Mouse (Mus musculus): ENCODE measurements at regions not wholly inside any gene's neighbourhood (a gene's known extent, or its start where the extent isn't known, plus 50 kb on each side); places are given as distances from the start of the nearest gene placed in this dataset.

DNA sequence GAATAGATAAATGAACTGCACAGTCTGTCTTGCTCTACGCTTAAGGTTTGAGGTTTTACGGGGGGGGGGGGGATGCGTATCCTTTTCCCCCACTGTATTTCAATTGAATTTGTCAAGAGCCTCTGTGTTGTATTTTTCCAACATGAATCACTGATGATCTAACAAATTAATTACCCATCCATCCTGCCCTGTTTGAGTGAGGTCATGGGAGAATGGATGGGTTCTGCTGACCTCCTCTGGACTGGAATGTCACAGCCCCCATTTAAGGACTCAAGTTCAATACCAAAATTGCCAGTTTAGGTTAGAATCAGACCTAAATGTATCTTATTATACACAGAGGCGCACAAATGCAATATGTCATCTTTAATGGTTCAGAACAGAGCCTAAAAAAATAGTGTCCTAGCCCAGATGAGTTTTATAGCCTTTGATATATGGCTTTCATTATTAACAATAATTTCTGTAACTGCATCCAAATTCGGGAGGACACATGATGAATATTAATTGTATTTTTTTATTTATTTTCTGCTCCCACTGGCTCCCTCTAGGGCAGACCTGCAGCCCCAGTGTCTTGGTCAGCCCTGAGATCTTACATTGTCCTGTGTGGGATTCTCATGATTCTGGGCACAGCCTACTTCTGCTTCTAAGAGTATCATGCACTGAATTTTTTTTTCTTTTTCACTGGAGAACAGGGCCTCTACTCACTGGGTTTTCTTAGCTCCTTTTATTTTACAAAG lies 288.2 kb upstream of the Zfp703 start:
- peak; percentile 17 for DNase-seq (ENCODE audit: low read depth)

DNA sequence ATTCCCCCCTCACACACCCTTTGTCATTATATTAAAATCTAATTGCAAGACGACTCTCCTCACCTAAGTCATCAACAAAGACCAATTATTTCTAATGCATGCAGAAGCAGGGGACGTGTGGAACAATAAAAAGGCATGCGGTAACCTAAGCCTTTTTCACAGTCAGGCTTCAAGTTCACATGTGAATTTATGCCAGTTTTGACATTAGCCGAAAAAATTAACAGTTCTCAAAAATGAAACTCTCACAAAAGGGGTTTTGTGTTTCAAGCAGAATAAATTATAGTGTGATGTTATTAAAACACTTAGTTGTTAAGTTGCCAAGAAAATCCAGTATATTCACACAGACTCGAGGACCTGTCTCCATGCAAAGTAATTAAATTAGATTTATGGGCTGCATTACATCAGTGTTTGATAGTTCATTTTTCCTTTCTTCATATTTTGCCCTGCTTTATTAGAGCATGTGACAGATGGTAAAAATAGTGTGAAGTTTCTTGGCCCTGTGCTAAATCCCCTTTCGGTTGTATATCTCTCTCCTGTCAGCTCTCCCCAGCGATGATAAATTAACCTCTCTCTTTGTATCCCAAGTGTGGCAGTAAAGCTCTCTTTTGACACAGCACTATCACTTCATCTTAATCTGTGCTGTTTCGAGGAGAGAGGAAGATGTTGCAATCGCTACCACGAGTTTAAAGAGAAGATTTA lies 287.5 kb upstream of the Zfp703 start:
- peak; percentile 80 for DNase-seq (ENCODE audit: low read depth)

DNA sequence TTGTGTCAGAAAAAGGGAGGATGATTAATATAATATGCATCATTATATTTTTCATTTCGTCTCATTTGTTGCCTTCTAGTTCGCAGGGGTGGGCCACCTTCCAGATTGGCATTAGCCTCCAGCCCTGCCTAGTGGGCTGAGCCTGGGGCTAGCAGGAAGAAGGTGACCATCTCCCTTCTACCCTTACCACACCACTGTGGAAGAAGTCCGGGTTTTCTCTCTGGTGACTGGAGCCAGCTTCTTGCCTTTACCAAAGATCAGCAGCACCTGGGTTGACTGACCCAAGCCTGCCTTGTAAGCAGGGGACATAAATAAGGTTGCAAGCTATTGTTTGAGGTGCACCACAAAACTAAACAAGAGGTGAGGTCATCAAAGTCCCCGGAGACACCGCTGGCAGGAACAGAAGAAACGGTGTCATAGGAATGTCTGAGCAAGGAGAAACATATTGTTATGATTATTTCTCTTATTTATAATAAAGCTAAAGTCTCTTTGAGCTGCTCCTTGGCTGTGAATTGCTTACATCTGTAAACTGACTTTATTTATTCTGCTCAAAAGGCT lies 286.9 kb upstream of the Zfp703 start:
- peak; percentile 83 for DNase-seq (ENCODE audit: low read depth)

DNA sequence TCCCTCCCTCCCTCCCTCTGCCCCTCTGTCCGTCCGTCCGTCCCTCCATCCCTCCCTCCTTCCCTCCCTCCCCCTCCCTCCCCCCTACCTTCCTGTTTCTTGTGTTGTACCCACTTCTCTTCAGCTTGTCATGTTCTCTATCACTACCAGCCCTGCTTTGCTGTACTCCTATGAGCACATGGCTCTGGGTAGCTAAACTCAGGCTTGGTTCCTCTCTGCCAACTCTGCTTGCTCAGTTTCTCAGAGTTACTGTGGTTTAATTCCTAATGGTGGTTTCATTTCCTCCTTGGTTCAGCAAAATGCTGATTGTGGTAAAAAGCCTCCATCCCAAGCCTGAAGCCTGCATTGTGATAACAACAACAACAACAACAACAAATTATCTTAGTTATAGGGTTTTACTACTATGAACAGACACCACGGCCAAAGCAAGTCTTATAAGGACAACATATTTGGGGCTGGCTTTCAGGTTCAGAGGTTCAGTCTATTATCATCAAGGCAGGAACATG lies 279.5 kb upstream of the Zfp703 start:
- no peak for DNase-seq (ENCODE audit: low read depth)

DNA sequence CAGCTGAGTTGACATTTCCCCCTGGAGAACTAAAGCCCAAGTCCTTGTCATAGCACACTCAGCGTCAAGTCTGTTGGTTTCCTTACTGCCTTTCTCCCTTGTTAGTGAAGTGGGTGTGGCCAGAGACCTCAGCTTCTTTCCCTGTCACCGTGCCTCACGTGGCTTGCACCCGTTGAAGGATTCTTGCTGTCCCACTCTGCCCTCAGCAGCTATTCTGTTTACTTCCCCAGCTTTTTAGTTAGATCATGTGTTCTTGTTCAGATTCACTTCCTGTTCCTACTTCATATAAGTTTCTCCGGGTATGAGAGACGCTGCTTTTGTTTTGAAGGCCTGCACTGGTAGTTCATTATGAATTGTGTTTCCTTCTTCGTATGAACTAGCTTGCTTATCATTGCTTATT lies 278.5 kb upstream of the Zfp703 start:
- DNase-seq (ENCODE audit: low read depth) = no peak

DNA sequence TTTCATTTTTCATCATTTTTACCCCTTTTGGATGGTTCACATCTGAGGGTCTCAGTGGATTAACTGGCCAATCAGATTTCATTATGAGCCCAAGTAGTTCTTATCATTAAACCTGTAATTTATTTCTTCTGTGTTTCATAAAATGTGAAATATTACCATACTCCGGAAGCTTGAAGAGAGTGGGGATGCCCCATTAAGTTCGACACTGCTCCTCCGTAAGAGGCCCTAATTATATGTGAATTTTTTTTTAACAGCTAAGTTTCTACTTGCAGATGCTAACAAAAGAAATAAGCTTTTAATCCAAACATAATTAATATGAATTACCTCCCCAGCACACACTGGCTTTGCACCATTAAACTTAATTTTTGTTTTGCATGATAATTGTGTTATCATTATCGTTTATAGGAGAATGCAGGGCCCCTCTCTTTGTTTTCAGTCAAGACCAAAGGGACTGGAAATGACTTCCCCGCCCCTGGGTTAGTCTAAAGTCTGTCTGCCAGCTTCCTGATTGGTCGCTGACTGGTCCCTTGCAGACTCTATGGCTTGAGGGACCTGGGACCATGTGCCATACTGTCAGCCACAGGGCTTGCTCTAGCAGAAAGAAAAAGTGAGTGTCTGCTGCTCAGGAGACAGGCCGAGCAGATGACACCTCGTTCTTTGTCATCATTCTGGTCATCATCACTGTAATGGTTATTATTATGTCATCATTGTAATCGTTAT lies 270.9 kb upstream of the Zfp703 start:
- no peak for DNase-seq (ENCODE audit: low read depth)

DNA sequence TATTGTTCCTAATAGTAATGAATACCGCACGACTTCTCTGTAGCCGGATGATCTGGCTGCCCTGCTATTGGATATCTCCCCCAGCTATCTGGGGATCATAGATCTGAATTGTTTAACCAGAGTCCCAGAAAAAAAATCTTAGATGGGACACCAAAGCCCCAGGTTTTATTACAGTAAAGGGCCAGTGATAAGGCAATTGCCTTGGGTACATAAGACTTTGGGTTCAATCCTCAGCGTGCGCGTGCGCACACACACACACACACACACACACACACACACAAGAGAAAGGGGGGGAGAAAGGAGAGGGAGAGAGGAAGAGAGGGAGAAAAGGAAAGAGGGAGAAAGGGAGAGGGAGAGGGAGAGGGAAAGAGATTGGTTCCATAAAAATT lies 270.4 kb upstream of the Zfp703 start:
- no peak for DNase-seq (ENCODE audit: low read depth)

DNA sequence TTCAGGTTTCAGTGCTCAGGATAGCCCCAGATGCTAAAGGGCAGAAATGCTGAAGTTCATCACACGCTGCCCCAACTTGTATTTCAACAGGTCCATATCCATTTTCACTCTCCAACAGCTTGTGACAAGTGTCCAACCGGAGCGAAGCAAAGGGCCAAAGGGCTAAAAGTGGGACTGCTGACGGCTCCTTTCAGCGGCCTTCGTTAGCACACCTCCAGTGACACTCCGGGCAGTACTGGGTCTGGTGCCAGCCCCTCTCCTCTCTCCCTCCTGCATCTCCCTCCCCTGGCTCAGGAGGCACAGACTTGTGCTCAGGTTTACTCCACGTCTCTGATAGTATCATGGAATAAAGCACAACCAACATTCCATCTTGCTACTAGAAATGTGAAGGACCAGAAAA lies 263.3 kb upstream of the Zfp703 start:
- no peak for DNase-seq (ENCODE audit: low read depth)

DNA sequence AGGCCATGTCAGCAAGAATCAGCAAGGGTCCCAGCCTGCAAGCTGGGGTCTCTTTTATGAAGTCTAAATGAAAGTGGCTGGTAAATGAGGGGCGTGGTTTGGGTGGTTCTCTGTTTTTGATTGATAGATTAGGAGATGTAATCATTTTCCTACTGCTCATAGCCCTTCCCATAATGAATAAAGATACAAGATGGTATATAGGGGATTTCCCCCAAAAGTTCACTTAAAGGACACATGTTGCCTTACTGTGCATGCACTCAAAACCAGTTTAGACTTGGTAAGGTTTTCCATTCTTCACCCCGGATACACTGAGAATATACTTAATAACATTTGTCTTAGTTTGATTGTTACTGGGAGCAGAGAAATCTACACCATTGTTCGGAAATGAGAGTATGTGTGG lies 262.4 kb upstream of the Zfp703 start:
- no peak for DNase-seq (ENCODE audit: low read depth)

DNA sequence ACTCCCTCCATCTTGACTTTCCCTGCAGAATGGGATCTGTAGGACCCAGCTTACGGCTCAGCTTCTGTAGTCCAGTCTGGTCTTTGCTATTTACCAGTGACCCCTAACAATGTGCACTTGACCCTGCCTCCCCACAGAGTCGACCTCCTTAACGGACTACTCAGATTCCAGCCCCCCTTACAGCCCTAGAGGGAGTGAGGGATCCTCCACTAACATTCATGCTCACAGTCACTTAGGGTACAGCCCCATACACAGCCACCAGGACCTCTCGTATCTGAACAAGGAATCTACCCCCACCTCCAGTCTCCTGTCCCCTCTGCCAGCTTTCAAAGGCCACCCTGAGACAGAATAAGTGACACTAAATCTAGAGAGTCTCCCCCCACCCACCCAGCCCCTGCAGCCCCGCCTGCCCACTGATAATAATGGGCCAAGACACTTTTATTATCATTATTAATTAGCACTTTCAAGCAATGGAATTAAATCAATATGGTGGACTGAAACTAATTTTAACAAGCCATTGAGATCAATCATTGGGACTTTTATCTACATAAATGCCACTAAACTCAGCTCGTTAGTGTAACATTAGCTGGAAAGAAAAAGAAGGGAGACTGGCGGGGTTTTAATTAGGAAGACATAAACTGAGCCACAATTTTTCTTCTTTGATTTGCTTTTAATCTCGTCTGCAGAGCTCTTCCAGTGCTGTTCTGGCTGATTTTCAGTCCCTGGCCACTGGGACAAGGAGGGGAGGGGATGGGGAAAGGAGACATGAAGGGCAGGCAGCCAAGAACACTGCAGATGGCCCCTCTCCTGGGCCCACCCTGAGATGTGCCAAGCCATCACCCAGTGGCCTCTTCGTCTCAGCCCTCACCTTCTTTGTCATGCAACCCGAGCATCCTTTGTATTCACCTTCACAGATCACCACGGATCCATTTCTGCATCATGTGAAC lies 258.4 kb upstream of the Zfp703 start:
- no peak for DNase-seq (ENCODE audit: low read depth)

DNA sequence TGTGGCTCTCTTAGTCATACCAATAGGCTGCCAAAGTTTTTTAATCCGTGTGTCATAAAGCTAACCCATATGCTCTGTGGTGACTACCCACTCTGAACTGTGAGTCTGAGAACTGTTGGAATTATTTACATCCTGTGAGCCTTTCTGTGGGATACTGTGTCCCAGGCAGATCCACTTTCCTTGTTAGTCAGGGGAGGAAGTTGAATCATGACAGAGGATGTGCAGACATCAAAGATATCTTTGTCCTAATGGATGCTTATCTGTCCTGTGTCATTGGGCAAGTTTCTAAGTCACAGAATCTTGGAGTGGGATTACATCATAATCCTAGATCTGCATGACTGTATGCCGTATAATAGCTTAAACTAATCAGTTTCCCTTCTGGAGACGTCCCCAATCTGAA lies 254.4 kb upstream of the Zfp703 start:
- DNase-seq (ENCODE audit: low read depth) = peak; percentile 31

DNA sequence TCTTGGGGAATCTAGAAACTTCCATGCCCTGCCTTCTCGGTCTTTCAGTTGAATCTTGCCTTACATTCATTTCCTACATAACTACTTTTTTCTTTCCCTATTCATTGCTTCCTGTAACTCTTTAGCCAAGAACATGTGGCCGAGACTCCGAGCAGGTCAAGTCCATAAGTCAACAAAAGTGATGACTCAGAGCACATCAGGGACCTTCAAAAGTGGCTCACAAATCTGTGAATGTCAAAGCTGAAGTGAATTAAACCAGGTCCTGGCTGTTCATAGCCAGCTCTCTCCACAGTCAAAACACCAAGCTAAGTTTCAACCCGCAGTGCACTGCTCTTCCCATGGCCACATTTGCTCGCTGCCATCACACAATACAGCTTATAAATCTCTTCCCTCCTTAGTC lies 252.5 kb upstream of the Zfp703 start:
- peak; percentile 34 for DNase-seq (ENCODE audit: low read depth)

DNA sequence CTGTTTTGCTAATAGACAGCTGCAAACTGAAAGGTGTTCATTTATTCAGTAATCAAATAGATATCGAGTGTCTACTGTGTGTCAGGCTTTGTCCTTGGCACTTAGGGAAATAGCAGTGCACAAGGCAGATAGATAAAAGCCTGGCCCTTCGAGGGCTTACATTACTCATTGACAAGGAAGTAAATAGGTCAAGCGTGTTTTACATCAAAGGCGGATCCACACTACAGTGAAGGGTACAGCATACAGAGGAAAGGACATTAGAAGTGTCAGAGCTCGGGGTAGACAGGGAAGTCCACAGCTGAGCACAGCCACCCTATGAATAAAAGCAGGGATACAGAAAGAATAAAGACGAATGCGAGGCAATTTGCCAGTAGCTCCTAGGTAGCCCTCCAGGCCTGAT lies 251.6 kb upstream of the Zfp703 start:
- DNase-seq (ENCODE audit: low read depth) = no peak

DNA sequence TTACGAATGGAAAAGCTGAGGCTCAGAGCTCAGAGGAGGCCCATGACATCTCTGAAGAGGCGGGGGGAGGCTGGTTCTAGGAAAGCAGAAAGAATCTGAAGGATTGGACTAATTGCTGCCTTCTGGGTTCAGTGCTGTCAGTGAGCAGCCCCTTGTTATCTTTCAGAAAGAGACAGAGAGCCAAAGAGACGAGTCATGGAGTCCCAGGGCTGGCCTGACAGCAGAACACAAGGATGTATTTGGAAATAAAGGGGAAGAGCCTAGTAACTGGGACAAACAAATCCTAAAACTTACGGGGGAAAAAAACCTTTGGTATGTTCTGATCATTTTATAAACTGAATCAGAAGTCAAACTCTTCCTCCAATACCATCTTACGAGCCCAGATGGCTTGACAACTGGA lies 247.8 kb upstream of the Zfp703 start:
- peak; percentile 8 for DNase-seq (ENCODE audit: low read depth)

DNA sequence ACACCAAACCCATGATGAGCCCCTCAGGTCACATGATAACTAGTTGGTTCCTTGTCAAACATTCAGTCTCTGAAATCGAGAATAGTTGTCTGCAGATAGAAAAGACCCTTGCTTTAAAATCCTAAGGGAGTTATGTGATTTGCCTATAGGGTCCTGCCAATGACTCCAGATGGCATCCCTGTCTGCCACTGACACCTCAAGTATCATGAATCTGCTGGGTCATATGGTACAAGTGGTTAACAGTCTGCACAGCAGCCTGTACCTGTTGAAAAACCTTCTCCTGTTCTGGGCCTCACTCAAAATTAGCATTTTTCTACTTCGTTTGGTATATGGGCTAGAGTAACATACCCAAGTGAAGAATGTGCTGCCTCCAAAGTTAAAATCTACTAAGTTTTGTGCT lies 246.0 kb upstream of the Zfp703 start:
- DNase-seq (ENCODE audit: low read depth) = no peak

DNA sequence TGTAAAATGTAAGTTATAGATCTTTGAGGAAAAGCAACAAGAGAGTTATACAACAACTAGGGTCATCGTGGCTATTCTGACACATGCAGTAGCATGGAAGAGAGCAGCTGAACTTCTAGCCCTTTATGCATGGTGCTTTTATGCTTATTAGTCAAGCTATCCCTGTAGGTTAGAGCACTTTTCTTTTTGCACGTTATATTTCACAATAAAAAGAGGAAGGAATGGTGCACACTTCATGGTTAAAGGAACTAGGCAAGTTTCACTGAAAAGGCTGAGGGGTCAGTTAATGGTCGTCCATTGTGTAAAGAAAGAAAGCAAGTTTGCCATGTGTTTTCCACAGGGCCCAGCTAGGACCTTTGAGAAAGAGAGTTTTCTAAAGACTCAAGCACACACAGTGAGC lies 232.7 kb upstream of the Zfp703 start:
- DNase-seq (ENCODE audit: low read depth) = no peak

DNA sequence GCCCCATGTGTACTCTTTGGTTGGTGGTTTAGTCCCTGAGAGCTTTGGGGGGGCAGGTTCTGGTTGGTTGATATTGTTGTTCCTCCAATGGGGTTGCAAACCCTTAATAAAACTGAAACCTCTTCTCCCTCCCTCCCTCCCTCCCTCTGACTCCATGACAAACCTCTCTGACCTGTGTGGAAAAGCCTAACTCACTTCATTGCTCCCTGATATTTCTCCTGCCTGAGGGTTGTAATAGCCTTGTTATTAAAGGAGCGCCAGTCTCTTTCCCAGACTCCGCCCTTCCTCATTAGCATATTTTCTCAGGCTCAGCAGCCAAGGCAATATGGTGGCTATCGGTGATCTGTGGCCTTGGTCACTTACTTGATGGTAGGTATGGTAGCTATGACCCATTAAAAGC lies 230.3 kb upstream of the Zfp703 start:
- DNase-seq (ENCODE audit: low read depth) = no peak

DNA sequence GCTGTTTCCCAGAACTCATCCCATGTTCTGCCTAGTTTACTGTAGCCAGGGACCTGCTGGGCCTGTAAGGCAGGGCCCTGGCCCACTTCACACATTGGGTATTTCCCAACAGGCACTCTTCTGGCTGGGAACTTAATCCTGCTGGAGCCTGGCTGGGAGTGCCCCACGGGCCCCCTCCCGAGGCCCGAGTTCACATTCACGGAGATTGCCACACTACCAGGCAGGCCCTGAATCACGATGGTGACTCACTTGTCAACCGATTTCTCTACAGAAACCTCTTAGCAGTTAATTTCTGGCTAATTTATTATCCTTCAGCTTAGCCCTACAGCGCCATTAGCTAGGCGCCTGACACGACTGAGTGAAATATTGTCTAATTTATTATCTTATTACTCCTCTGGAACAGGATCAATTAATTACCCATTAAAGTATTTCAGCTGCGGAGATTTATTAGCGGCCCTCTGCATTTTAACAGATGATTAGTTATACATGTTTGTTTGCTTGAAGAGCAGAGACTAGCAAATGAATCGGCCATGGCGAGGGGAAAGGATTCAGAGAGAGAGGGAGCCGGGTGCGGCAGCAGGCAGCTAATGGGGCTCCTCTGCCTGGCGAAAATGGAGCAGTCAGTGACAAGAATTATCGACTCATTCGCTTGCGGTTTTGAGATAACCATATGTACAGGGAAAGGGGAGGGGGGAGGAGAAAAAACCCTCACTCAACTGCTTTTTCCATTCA lies 229.7 kb upstream of the Zfp703 start:
- peak; percentile 87 for DNase-seq (ENCODE audit: low read depth)

DNA sequence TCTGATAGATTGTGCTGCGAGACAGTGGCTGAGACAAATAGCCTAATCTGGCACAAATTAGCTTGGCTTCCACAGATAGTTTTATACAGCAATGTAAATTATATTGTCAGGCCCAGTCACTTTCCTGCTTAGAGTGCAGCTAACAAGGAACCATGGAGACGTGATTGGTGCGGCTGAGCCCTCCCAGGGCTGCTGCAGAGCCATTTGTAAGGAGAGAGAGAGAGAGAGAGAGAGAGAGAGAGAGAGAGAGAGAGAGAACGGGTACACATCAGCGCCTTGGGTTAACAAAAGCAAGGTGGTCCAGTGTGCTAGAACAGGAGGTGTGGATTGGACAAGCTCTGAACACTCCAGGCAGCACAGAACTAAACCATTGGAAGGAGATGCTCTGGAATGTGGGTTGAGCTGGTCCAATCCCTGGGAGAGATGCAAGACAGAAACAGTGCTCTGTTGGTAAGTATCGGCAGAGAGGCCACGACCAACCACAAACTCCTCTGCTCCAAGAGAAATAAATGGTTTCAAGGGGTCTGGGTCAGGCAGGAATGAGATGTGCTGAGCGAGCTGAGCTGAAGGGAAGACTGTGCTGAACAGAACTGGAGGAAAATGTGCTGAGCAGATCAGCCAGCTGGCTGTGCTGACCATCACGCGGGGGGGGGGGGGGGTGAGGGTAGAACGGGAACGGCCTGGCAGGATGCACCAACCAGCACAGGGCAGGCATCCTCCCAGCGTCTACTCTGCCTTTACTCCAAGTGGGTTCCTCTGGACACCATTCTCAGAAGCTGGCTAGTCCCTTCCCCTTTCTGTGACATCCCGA lies 228.8 kb upstream of the Zfp703 start:
- peak; percentile 59 for DNase-seq (ENCODE audit: low read depth)

DNA sequence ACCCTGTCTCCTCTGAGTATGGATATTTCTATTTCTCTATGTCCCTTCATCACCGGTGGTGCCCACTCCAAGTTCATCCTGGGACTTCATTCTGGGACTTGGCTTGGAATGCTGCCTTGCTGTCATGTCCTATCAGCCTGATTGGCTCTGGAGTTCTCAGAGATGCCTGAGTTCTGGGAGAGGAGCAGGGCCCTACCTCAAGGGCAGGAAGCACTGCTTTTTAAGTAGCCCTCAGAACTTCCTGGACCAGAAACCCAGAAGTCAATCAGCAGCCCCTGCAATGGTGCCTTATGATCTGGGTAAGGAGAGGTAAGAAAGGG lies 228.2 kb upstream of the Zfp703 start:
- DNase-seq (ENCODE audit: low read depth) = peak; percentile 5

Measured in NIH3T3 (cell line).